Comparison of ENCODE assay signal across 9 mouse cellular contexts in the genomic region with DNA sequence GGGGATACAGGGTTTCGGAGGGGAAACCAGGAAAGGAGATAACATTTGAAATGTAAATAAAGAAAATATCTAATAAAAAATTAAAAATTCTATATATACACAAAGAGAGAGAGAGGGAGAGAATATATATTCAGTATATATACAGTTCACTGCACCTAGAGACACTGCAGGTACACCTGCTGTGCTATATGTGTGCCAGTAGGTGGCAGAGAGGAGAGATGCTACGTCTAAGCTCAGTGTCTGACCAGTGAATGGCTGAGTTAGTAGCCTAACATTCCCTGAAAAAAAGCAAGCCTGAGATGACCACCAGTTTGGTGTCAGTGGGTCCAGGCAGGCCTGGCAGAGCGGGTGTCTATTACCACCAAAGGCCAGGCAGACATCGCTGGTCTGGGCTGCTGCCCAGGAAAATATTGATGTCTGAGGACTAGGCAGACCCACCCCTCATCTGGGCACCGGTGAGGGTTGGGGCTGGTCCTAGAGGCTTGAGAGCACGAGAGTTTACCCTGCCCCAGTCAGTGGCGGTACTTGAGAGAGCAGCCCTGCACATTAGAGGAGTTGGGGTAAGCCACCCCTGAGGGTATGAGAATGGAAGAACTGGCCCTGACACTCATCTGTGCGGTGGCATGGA. TPM values are rescaled to one million over a fixed set of nuclear protein-coding genes. Genes with fewer than 3 reads are reported as not detected.
DNase-seq lines count a peak whose midpoint lies in the region; ATAC-seq and TF ChIP-seq lines count a peak whose summit lies in the region.
"Had no signal": no experiment of that assay in that cellular context is flagged by ENCODE, and none has a peak within 500 bp of the region (broad histone marks: within the 10 kb centered on the region; RNA-seq: fewer than 3 reads in every experiment).

No protein-coding gene starts in this region.

- H3K27ac ChIP-seq in heart, embryonic 15.5 days: no peak overlapping the region
- no peak overlapping the region for H3K27ac ChIP-seq in heart, embryonic 10.5 days
- no peak overlapping the region for H3K27ac ChIP-seq in forebrain, embryonic 14.5 days (ENCODE audit: low read depth, low read length)
- H3K27ac ChIP-seq in liver, embryonic 14.5 days: no peak overlapping the region

- H3K27me3 ChIP-seq in heart, embryonic 15.5 days: no peaks in the 10 kb centered on the region
- H3K27me3 ChIP-seq in heart, embryonic 10.5 days (ENCODE audit: insufficient read depth, poor library complexity, severe bottlenecking): no peaks in the 10 kb centered on the region
- 0 out of 2 replicates have a peak, but pooled peaks cover 5% of the 10 kb centered on the region for H3K27me3 ChIP-seq in E14TG2a.4 (ENCODE audit: insufficient read depth, low read length)
- H3K27me3 ChIP-seq in forebrain, embryonic 14.5 days (replicated peaks; ENCODE audit: control insufficient read depth, insufficient read depth, low read length): no peaks in the 10 kb centered on the region
- no peaks in the 10 kb centered on the region for H3K27me3 ChIP-seq in liver, embryonic 14.5 days (ENCODE audit: control insufficient read depth, insufficient read depth, low read length)

- no peak for TF ChIP-seq EP300 in liver, embryonic 14.5 days (IDR thresholded peaks at IDR 0.05; ENCODE audit: low read depth)

- H3K9ac ChIP-seq in heart, embryonic 15.5 days: no peak overlapping the region
- H3K9ac ChIP-seq in forebrain, embryonic 14.5 days (ENCODE audit: low read length): no peak overlapping the region
- no peak overlapping the region for H3K9ac ChIP-seq in liver, embryonic 14.5 days (replicated peaks)

- ATAC-seq in heart, embryonic 15.5 days (replicated peaks; ENCODE audit: insufficient number of reproducible peaks, insufficient read depth, low FRiP score, low read depth): peak; percentile 43; the same call in 1 of the 2 replicates
- ATAC-seq in forebrain, embryonic 14.5 days: peak; percentile 54; the same call in 1 of the 2 replicates
- peak; percentile 21; the same call in 1 of the 2 replicates for ATAC-seq in liver, embryonic 14.5 days (ENCODE audit: insufficient read depth)

- no peak for DNase-seq in heart, embryonic 10.5 days (ENCODE audit: low spot score)
- no peak for DNase-seq in forebrain, embryonic 14.5 days (ENCODE audit: low spot score)
- DNase-seq in liver, embryonic 14.5 days (ENCODE audit: low read depth in 3 of 3, low spot score in 3 of 3): no peak
- DNase-seq in layer of hippocampus, postnatal 14 days (ENCODE audit: low spot score in 2 of 2): no peak
- no peak for DNase-seq in left cerebral cortex, postnatal 14 days (ENCODE audit: low spot score in 2 of 2)
- no peak for DNase-seq in heart, postnatal 10 days

- TF ChIP-seq CTCF in E14TG2a.4 (conservative IDR thresholded peaks at IDR 0.05; ENCODE audit: low read length): peak; percentile 50
- peak; percentile 62 for TF ChIP-seq CTCF in liver, embryonic 14.5 days (IDR thresholded peaks at IDR 0.05; ENCODE audit: low read depth)

- no peak overlapping the region for H3K4me2 ChIP-seq in heart, embryonic 15.5 days
- no peak overlapping the region for H3K4me2 ChIP-seq in forebrain, embryonic 14.5 days (ENCODE audit: low read length)
- no peak overlapping the region for H3K4me2 ChIP-seq in liver, embryonic 14.5 days (ENCODE audit: low read depth)

- intact Hi-C loops in left cerebral cortex, postnatal 14 days (cut with DNase I): no loop called here
- intact Hi-C loops in heart, postnatal 10 days (cut with DNase I): no loop called here

- no peak overlapping the region for H3K4me3 ChIP-seq in heart, embryonic 15.5 days
- no peak overlapping the region for H3K4me3 ChIP-seq in heart, embryonic 10.5 days
- 0 out of 2 replicates have a peak overlapping the region, but pooled peaks have one; percentile 26 for H3K4me3 ChIP-seq in E14TG2a.4 (replicated peaks; ENCODE audit: low read length)
- no peak overlapping the region for H3K4me3 ChIP-seq in forebrain, embryonic 14.5 days (ENCODE audit: low read depth, low read length)
- no peak overlapping the region for H3K4me3 ChIP-seq in liver, embryonic 14.5 days (ENCODE audit: insufficient read depth in 1 of 2, low read depth in 2 of 2, low read length in 2 of 2)
- H3K4me3 ChIP-seq: megakaryocyte, embryonic 14.5 days had no signal

- no peaks in the 10 kb centered on the region for H3K9me3 ChIP-seq in heart, embryonic 15.5 days (replicated peaks)
- H3K9me3 ChIP-seq in heart, embryonic 10.5 days: no peaks in the 10 kb centered on the region
- no peaks in the 10 kb centered on the region for H3K9me3 ChIP-seq in E14TG2a.4 (ENCODE audit: low read length)
- H3K9me3 ChIP-seq in forebrain, embryonic 14.5 days (replicated peaks; ENCODE audit: control insufficient read depth, low read length): no peaks in the 10 kb centered on the region
- no peaks in the 10 kb centered on the region for H3K9me3 ChIP-seq in liver, embryonic 14.5 days (ENCODE audit: control insufficient read depth, low read length)
- H3K9me3 ChIP-seq: megakaryocyte, embryonic 14.5 days had no signal

- 65% methylated on average over 8 of the region's 8 CpGs for WGBS in heart, embryonic 15.5 days
- 56% methylated on average over 8 of the region's 8 CpGs for WGBS in heart, embryonic 10.5 days
- WGBS in forebrain, embryonic 14.5 days: 72% methylated on average over 8 of the region's 8 CpGs
- WGBS in liver, embryonic 14.5 days (ENCODE audit: insufficient replicate concordance): 48% methylated on average over 8 of the region's 8 CpGs

- no peaks in the 10 kb centered on the region for H3K36me3 ChIP-seq in heart, embryonic 15.5 days
- H3K36me3 ChIP-seq in heart, embryonic 10.5 days: no peaks in the 10 kb centered on the region
- H3K36me3 ChIP-seq in E14TG2a.4 (ENCODE audit: insufficient read depth, low read length): no peaks in the 10 kb centered on the region
- no peaks in the 10 kb centered on the region for H3K36me3 ChIP-seq in forebrain, embryonic 14.5 days (ENCODE audit: control insufficient read depth, insufficient read depth, low read length)
- no peaks in the 10 kb centered on the region for H3K36me3 ChIP-seq in liver, embryonic 14.5 days (replicated peaks; ENCODE audit: control insufficient read depth, insufficient read depth, low read depth)

- H3K4me1 ChIP-seq in heart, embryonic 15.5 days (replicated peaks): no peaks in the 10 kb centered on the region
- H3K4me1 ChIP-seq in heart, embryonic 10.5 days: no peaks in the 10 kb centered on the region
- 0 out of 2 replicates have a peak, but pooled peaks cover 6% of the 10 kb centered on the region for H3K4me1 ChIP-seq in E14TG2a.4 (replicated peaks; ENCODE audit: low read depth, low read length)
- H3K4me1 ChIP-seq in forebrain, embryonic 14.5 days (ENCODE audit: control insufficient read depth, insufficient read depth, low read length): no peaks in the 10 kb centered on the region
- no peaks in the 10 kb centered on the region for H3K4me1 ChIP-seq in liver, embryonic 14.5 days (replicated peaks; ENCODE audit: control insufficient read depth in 2 of 2, insufficient read depth in 2 of 2, low read length in 1 of 2)

RNA-seq across cellular contexts. Expression of a gene that starts 18.1 kb away (rescaled TPM):
- polyA plus RNA-seq in heart, embryonic 15.5 days (2015; fragmentation: Nextera tagmentation; extraction: Ambion mirVana): 0.08 TPM in 1 of 2 replicates, not detected in the other
- not detected in 2 replicates for polyA plus RNA-seq in heart, embryonic 10.5 days (2016; fragmentation: Nextera tagmentation; extraction: Ambion mirVana)
- not detected in 2 replicates for polyA plus RNA-seq in forebrain, embryonic 14.5 days (2014; fragmentation: Nextera tagmentation; extraction: Ambion mirVana)
- 1.6 and 2.3 TPM in 2 replicates for polyA plus RNA-seq in liver, embryonic 14.5 days (2012; rRNA removed)
- polyA plus RNA-seq in liver, embryonic 14.5 days (2014; fragmentation: Nextera tagmentation; extraction: Ambion mirVana): 4.0 and 4.1 TPM in 2 replicates
- total RNA-seq in layer of hippocampus, postnatal 14 days (2021): under 1 TPM; 0.23 to 0.55 TPM
- total RNA-seq in left cerebral cortex, postnatal 14 days (2021): under 1 TPM; 0.15 to 0.27 TPM
- total RNA-seq in heart, postnatal 10 days (2021): under 1 TPM in 1 of 2 experiments, not detected in 1; 0.48 TPM
